Mouse (Mus musculus): Measurements from ENCODE around the gene Efhc1. TPM values are rescaled to one million over a fixed set of nuclear protein-coding genes. Genes with fewer than 3 reads are reported as not detected.
A peak's percentile ranks its signal among the peaks of the same experiment; 100 is the strongest.
"Not testable (repeated sequence)": the region's sequence is repeated elsewhere in the genome, so short reads cannot be mapped to it uniquely, and the experiment has no call there.

The Efhc1 gene
- total and polyA plus RNA-seq, 2 experiments from 2014 or later = 1.6 to 15.6 TPM

GRCm38 (mm10) chr1:20914769-20915168, 36.7 kb upstream of the Efhc1 start:
- Histone ChIP-seq H3K27me3 (ENCODE audit: insufficient read depth, low read length) (no peaks in the 10 kb centered on the region), H3K9me3 (ENCODE audit: low read length) (no peaks in the 10 kb centered on the region), H3K4me1 (ENCODE audit: insufficient read depth, low read length) (no peaks in the 10 kb centered on the region), H3K9ac (replicated peaks; ENCODE audit: low read length, poor library complexity, severe bottlenecking) (no peak overlapping the region), H3K27ac (ENCODE audit: low read depth, low read length) (no peak overlapping the region), H3K36me3 (ENCODE audit: insufficient read depth, low read length) (no peaks in the 10 kb centered on the region), H3K4me3 (ENCODE audit: low read depth, low read length) (no peak overlapping the region), H3K4me2 (ENCODE audit: low read depth, low read length, poor library complexity, severe bottlenecking) (no peak overlapping the region)
- 92% methylated on average over 3 of the region's 3 CpGs for WGBS
- ATAC-seq (ENCODE audit: low FRiP score) (0 out of 2 replicates have a peak, but pooled peaks have one; percentile 2), DNase-seq (ENCODE audit: low spot score) (no peak)
- TF ChIP-seq CTCF (IDR thresholded peaks at IDR 0.05) = no peak

- Histone ChIP-seq H3K4me1 (ENCODE audit: insufficient read depth, low read length) (no peaks in the 10 kb centered on the region), H3K9me3 (ENCODE audit: low read length) (no peaks in the 10 kb centered on the region), H3K27me3 (ENCODE audit: insufficient read depth, low read length) (no peaks in the 10 kb centered on the region), H3K4me3 (ENCODE audit: low read depth, low read length) (no peak overlapping the region), H3K9ac (replicated peaks; ENCODE audit: low read length, poor library complexity, severe bottlenecking) (no peak overlapping the region), H3K36me3 (ENCODE audit: insufficient read depth, low read length) (no peaks in the 10 kb centered on the region), H3K27ac (ENCODE audit: low read depth, low read length) (no peak overlapping the region), H3K4me2 (ENCODE audit: low read depth, low read length, poor library complexity, severe bottlenecking) (no peak overlapping the region)
- ATAC-seq (ENCODE audit: low FRiP score) (no peak), DNase-seq (ENCODE audit: low spot score) (no peak)
- WGBS = 72% methylated on average over 5 of the region's 5 CpGs
- TF ChIP-seq CTCF (IDR thresholded peaks at IDR 0.05) = no peak
Measured at GRCm38 (mm10) chr1:20915608-20916007, 35.8 kb upstream of the Efhc1 start.

- H3K9ac ChIP-seq (replicated peaks; ENCODE audit: low read length, poor library complexity, severe bottlenecking) = no peak overlapping the region
- no peak for TF ChIP-seq CTCF (IDR thresholded peaks at IDR 0.05)
- H3K27ac ChIP-seq (ENCODE audit: low read depth, low read length) = no peak overlapping the region
- no peaks in the 10 kb centered on the region for H3K9me3 ChIP-seq (ENCODE audit: low read length)
- H3K36me3 ChIP-seq (ENCODE audit: insufficient read depth, low read length) = no peaks in the 10 kb centered on the region
- ATAC-seq (ENCODE audit: low FRiP score) (no peak), DNase-seq (ENCODE audit: low spot score) (no peak)
- peaks cover 4% of the 10 kb centered on the region; the same call in 1 of the 2 replicates for H3K4me1 ChIP-seq (ENCODE audit: insufficient read depth, low read length)
- no peaks in the 10 kb centered on the region for H3K27me3 ChIP-seq (ENCODE audit: insufficient read depth, low read length)
- 87% methylated on average over 6 of the region's 6 CpGs for WGBS
- no peak overlapping the region for H3K4me2 ChIP-seq (ENCODE audit: low read depth, low read length, poor library complexity, severe bottlenecking)
- H3K4me3 ChIP-seq (ENCODE audit: low read depth, low read length) = no peak overlapping the region
Measured at GRCm38 (mm10) chr1:20917496-20918050, 33.9 kb upstream of the Efhc1 start.

- H3K4me1 ChIP-seq (ENCODE audit: insufficient read depth, low read length) = peaks cover 4% of the 10 kb centered on the region; the same call in 1 of the 2 replicates
- ATAC-seq (ENCODE audit: low FRiP score) (no peak; the same call in 1 of the 2 replicates), DNase-seq (ENCODE audit: low spot score) (peak; percentile 33)
- WGBS = 56% methylated on average over 2 of the region's 2 CpGs
- TF ChIP-seq CTCF (IDR thresholded peaks at IDR 0.05) = no peak
- H3K27ac ChIP-seq (ENCODE audit: low read depth, low read length) = no peak overlapping the region
- H3K27me3 ChIP-seq (ENCODE audit: insufficient read depth, low read length) = no peaks in the 10 kb centered on the region
- no peaks in the 10 kb centered on the region for H3K9me3 ChIP-seq (ENCODE audit: low read length)
- H3K36me3 ChIP-seq (ENCODE audit: insufficient read depth, low read length) = no peaks in the 10 kb centered on the region
- H3K9ac ChIP-seq (replicated peaks; ENCODE audit: low read length, poor library complexity, severe bottlenecking) = no peak overlapping the region
- no peak overlapping the region for H3K4me3 ChIP-seq (ENCODE audit: low read depth, low read length)
- H3K4me2 ChIP-seq (ENCODE audit: low read depth, low read length, poor library complexity, severe bottlenecking) = no peak overlapping the region
Measured at GRCm38 (mm10) chr1:20919728-20920127, 31.7 kb upstream of the Efhc1 start.

GRCm38 (mm10) chr1:20921081-20921528, 30.3 kb upstream of the Efhc1 start:
- no peak for DNase-seq (ENCODE audit: low spot score)
- H3K36me3 ChIP-seq (ENCODE audit: insufficient read depth, low read length) = no peaks in the 10 kb centered on the region
- no peaks in the 10 kb centered on the region for H3K9me3 ChIP-seq (ENCODE audit: low read length)
- peak overlapping the region; percentile 55 for H3K27ac ChIP-seq (ENCODE audit: low read depth, low read length)
- H3K9ac ChIP-seq (replicated peaks; ENCODE audit: low read length, poor library complexity, severe bottlenecking) = no peak overlapping the region
- 0 out of 2 replicates have a peak, but pooled peaks have one; percentile 18 for ATAC-seq (ENCODE audit: low FRiP score)
- no peak overlapping the region for H3K4me2 ChIP-seq (ENCODE audit: low read depth, low read length, poor library complexity, severe bottlenecking)
- H3K4me3 ChIP-seq (ENCODE audit: low read depth, low read length) = no peak overlapping the region
- WGBS = 72% methylated on average over 10 of the region's 10 CpGs
- no peaks in the 10 kb centered on the region for H3K27me3 ChIP-seq (ENCODE audit: insufficient read depth, low read length)
- H3K4me1 ChIP-seq (ENCODE audit: insufficient read depth, low read length) = peaks cover 4% of the 10 kb centered on the region; the same call in 1 of the 2 replicates
- no peak for TF ChIP-seq CTCF (IDR thresholded peaks at IDR 0.05)

GRCm38 (mm10) chr1:20922612-20923399, 28.6 kb upstream of the Efhc1 start:
- Histone ChIP-seq H3K27me3 (ENCODE audit: insufficient read depth, low read length) (no peaks in the 10 kb centered on the region), H3K9ac (replicated peaks; ENCODE audit: low read length, poor library complexity, severe bottlenecking) (no peak overlapping the region), H3K36me3 (ENCODE audit: insufficient read depth, low read length) (no peaks in the 10 kb centered on the region), H3K4me1 (ENCODE audit: insufficient read depth, low read length) (peaks cover 4% of the 10 kb centered on the region; the same call in 1 of the 2 replicates), H3K27ac (ENCODE audit: low read depth, low read length) (peak overlapping the region; percentile 65), H3K9me3 (ENCODE audit: low read length) (no peaks in the 10 kb centered on the region), H3K4me2 (ENCODE audit: low read depth, low read length, poor library complexity, severe bottlenecking) (no peak overlapping the region), H3K4me3 (ENCODE audit: low read depth, low read length) (no peak overlapping the region)
- TF ChIP-seq CTCF (IDR thresholded peaks at IDR 0.05) = peak; percentile 6; the same call in 1 of the 2 replicates
- WGBS = 55% methylated on average over 11 of the region's 11 CpGs
- 0 out of 2 replicates have a peak, but pooled peaks have one; percentile 17 for ATAC-seq (ENCODE audit: low FRiP score)
- DNase-seq (ENCODE audit: low spot score) = peak; percentile 42

- H3K9ac ChIP-seq (replicated peaks; ENCODE audit: low read length, poor library complexity, severe bottlenecking); ATAC-seq (ENCODE audit: low FRiP score); H3K4me3 ChIP-seq (ENCODE audit: low read depth, low read length); H3K9me3 ChIP-seq (ENCODE audit: low read length); H3K4me1 ChIP-seq (ENCODE audit: insufficient read depth, low read length); DNase-seq (ENCODE audit: low spot score); H3K4me2 ChIP-seq (ENCODE audit: low read depth, low read length, poor library complexity, severe bottlenecking); H3K27ac ChIP-seq (ENCODE audit: low read depth, low read length); H3K36me3 ChIP-seq (ENCODE audit: insufficient read depth, low read length); H3K27me3 ChIP-seq (ENCODE audit: insufficient read depth, low read length): not testable (repeated sequence)
- 82% methylated on average over 7 of the region's 7 CpGs for WGBS
Measured at GRCm38 (mm10) chr1:20925324-20925723, 26.1 kb upstream of the Efhc1 start.
